Mouse (Mus musculus) stomach, postnatal 0 days (tissue): ENCODE results near the gene Shisa7. TPM values are rescaled to one million over a fixed set of nuclear protein-coding genes. Genes with fewer than 3 reads are reported as not detected.
"Not testable (repeated sequence)": the region's sequence is repeated elsewhere in the genome, so short reads cannot be mapped to it uniquely, and the experiment has no call there.

ENCODE experiments used
- ATAC-seq: fragments of 200-750 bp; cut with Nextera tagmentation; 2 replicates; pipeline ENCODE4 v1.8.0; 2017; ENCODE audit not compliant: low FRiP score, low TSS enrichment
- DNase-seq: peaks from one replicate; pipeline ENCODE4 v3.0.0-alpha.2; 2016; ENCODE audit warnings: low spot score
- H3K27ac ChIP-seq: fragments of 300-500 bp; sonication (generic); replicated peaks from 2 replicates; pipeline ENCODE4 v1.5.1; 2014; ENCODE audit warnings: mild to moderate bottlenecking, control low read depth
- H3K27me3 ChIP-seq: fragments of 300-500 bp; sonication (generic); 2 replicates; pipeline ENCODE4 v1.6.1; 2014; ENCODE audit warnings: low read length; ENCODE audit not compliant: control insufficient read depth, insufficient read depth
- H3K36me3 ChIP-seq: fragments of 300-500 bp; sonication (generic); 2 replicates; pipeline ENCODE4 v1.6.1; 2014; ENCODE audit warnings: low read length, mixed read lengths; ENCODE audit not compliant: control insufficient read depth, insufficient read depth
- H3K4me1 ChIP-seq: fragments of 300-500 bp; sonication (generic); replicated peaks from 2 replicates; pipeline ENCODE4 v1.6.1; 2014; ENCODE audit warnings: antibody characterized with exemption; ENCODE audit not compliant: control insufficient read depth, insufficient read depth
- H3K4me2 ChIP-seq: fragments of 300-500 bp; sonication (generic); replicated peaks from 2 replicates; pipeline ENCODE4 v1.6.1; 2014; ENCODE audit warnings: low read depth, mild to moderate bottlenecking, control low read depth, moderate library complexity
- H3K4me3 ChIP-seq: fragments of 300-500 bp; sonication (generic); 2 replicates; pipeline ENCODE4 v1.5.1; 2014; ENCODE audit warnings: low read depth, low read length, control low read depth
- H3K9ac ChIP-seq: fragments of 300-500 bp; sonication (generic); 2 replicates; pipeline ENCODE4 v1.6.1; 2014; ENCODE audit warnings: mild to moderate bottlenecking, low read length, control low read depth, mixed read lengths
- H3K9me3 ChIP-seq: fragments of 300-500 bp; sonication (generic); 2 replicates; pipeline ENCODE4 v1.6.1; 2016; ENCODE audit warnings: low read length; ENCODE audit not compliant: control insufficient read depth
- CTCF ChIP-seq: IDR thresholded peaks from 2 replicates; pipeline ENCODE4 v1.5.1; 2016; ENCODE audit warnings: antibody characterized with exemption, low read depth, mild to moderate bottlenecking, moderate library complexity
- EP300 ChIP-seq: optimal IDR thresholded peaks from 2 replicates; pipeline ENCODE3; 2016; ENCODE audit warnings: antibody characterized with exemption
- WGBS: fragments of 180-500 bp; shearing (Covaris S2); extraction: QIAGEN DNeasy Blood & Tissue Kit; methylation state at CpG from one replicate; pipeline ENCODE4 v1.1.7; 2014; 5-methylcytosine and 5-hydroxymethylcytosine counted together
- polyA plus RNA-seq: library from polyadenylated mRNA; unstranded; fragments of >200 nt; fragmentation: Nextera tagmentation; extraction: Ambion mirVana; gene quantifications from 2 replicates; pipeline ENCODE4 v1.2.1, GENCODE M21; 2015

Gene Shisa7
- polyA plus RNA-seq, 1 experiment from 2014 or later, result 0.15 TPM

GRCm38 (mm10) chr7:4812303-4813104 is 32.0 kb downstream of the Shisa7 start, which contains the start of gene Ube2s:
Gene Ube2s, minus strand, starts transcription at chr7:4812590.
- peak within 1 kb of the TSS; percentile 94 for H3K27ac ChIP-seq
- H3K9me3 ChIP-seq, result no peaks in the 10 kb centered on the region
- H3K36me3 ChIP-seq, result peaks cover 5% of the 10 kb centered on the region; the same call in 1 of the 2 replicates
- peak within 1 kb of the TSS; percentile 94 for H3K4me3 ChIP-seq
- DNase-seq (peak; percentile 99), ATAC-seq (peak; percentile 99)
- peak within 1 kb of the TSS; percentile 94 for H3K9ac ChIP-seq
- no peaks in the 10 kb centered on the region for H3K4me1 ChIP-seq
- TF ChIP-seq EP300 (no peak), CTCF (peak; percentile 46)
- no peaks in the 10 kb centered on the region for H3K27me3 ChIP-seq
- WGBS, result under 1% methylated on average over 62 of the region's 62 CpGs
- peak within 1 kb of the TSS; percentile 73 for H3K4me2 ChIP-seq

- TF ChIP-seq CTCF (no peak), EP300 (no peak)
- DNase-seq, result peak; percentile 58
- H3K4me1 ChIP-seq, result no peaks in the 10 kb centered on the region
These were observed 32.6 kb downstream of the Shisa7 start for GRCm38 (mm10) chr7:4811842-4812302.

GRCm38 (mm10) chr7:4811131-4811530 is 33.4 kb downstream of the Shisa7 start:
- H3K36me3 ChIP-seq, ATAC-seq, H3K4me1 ChIP-seq, H3K27me3 ChIP-seq, H3K9me3 ChIP-seq, H3K27ac ChIP-seq, DNase-seq: not testable (repeated sequence)
- WGBS, result 28% methylated on average over 10 of the region's 10 CpGs
- Histone ChIP-seq H3K4me3 (peak overlapping the region; percentile 94), H3K4me2 (peak overlapping the region; percentile 73), H3K9ac (peak overlapping the region; percentile 94)

More at GRCm38 (mm10) chr7:4811842-4812302, 32.6 kb downstream of the Shisa7 start:
- ATAC-seq, result no peak
- Histone ChIP-seq H3K9ac (peak overlapping the region; percentile 94), H3K27ac (peak overlapping the region; percentile 94), H3K4me3 (peak overlapping the region; percentile 94), H3K27me3 (no peaks in the 10 kb centered on the region), H3K4me2 (peak overlapping the region; percentile 73), H3K9me3 (no peaks in the 10 kb centered on the region), H3K36me3 (peaks cover 8% of the 10 kb centered on the region; the same call in 1 of the 2 replicates)
- under 1% methylated on average over 24 of the region's 36 CpGs for WGBS

- ATAC-seq, result peak; percentile 43; the same call in 1 of the 2 replicates
These were observed 37.8 kb downstream of the Shisa7 start for GRCm38 (mm10) chr7:4806716-4807115.

GRCm38 (mm10) chr7:4802247-4802646 is 42.2 kb downstream of the Shisa7 start:
- no peak overlapping the region for H3K4me3 ChIP-seq
- H3K27ac ChIP-seq, result no peak overlapping the region
- H3K9me3 ChIP-seq, result no peaks in the 10 kb centered on the region
- ATAC-seq (no peak), DNase-seq (no peak)
- H3K9ac ChIP-seq, result no peak overlapping the region
- no peak overlapping the region for H3K4me2 ChIP-seq
- TF ChIP-seq EP300 (no peak), CTCF (0 out of 2 replicates have a peak, but pooled peaks have one; percentile 4)
- peaks cover 6% of the 10 kb centered on the region for H3K36me3 ChIP-seq
- no peaks in the 10 kb centered on the region for H3K27me3 ChIP-seq
- H3K4me1 ChIP-seq, result no peaks in the 10 kb centered on the region

More at GRCm38 (mm10) chr7:4806716-4807115, 37.8 kb downstream of the Shisa7 start:
- Histone ChIP-seq H3K27ac (no peak overlapping the region), H3K9ac (no peak overlapping the region), H3K4me1 (no peaks in the 10 kb centered on the region), H3K9me3 (no peaks in the 10 kb centered on the region), H3K4me3 (no peak overlapping the region), H3K4me2 (no peak overlapping the region), H3K27me3 (no peaks in the 10 kb centered on the region), H3K36me3 (peaks cover 8% of the 10 kb centered on the region)
- 70% methylated on average over 7 of the region's 7 CpGs for WGBS
- TF ChIP-seq CTCF (peak; percentile 83), EP300 (no peak)
- DNase-seq, result peak; percentile 37
